8 mouse cellular contexts compared by ENCODE assay signal in genomic region chr2:25054221-25055067, GRCm38 (mm10). TPM values are rescaled to one million over a fixed set of nuclear protein-coding genes. Genes with fewer than 3 reads are reported as not detected.
A peak's percentile ranks its signal among the peaks of the same experiment; 100 is the strongest.
DNase-seq lines count a peak whose midpoint lies in the region; ATAC-seq and TF ChIP-seq lines count a peak whose summit lies in the region.

Gene Nsmf, plus strand, starts transcription at chr2:25054355.

- peak; percentile 29 for DNase-seq in ES-CJ7 (ENCODE audit: low read depth, low spot score)
- DNase-seq in cerebellum, adult 11-12 months: peak; percentile 81
- DNase-seq in heart, postnatal 36 days: peak; percentile 90 to 91
- DNase-seq in layer of hippocampus, adult 2 months (ENCODE audit: low spot score in 2 of 2): peak; percentile 91 to 94
- DNase-seq in lung, embryonic 14.5 days: peak; percentile 94
- DNase-seq in thymus, adult 2 months: peak; percentile 72

- TF ChIP-seq POLR2A in olfactory bulb, adult 2 months (IDR thresholded peaks at IDR 0.05; ENCODE audit: insufficient read depth, low read depth, low read length): peak; percentile 93
- TF ChIP-seq POLR2A in thymus, adult 2 months (IDR thresholded peaks at IDR 0.05; ENCODE audit: control insufficient read depth, extremely low read depth, insufficient read depth, low read length, poor library complexity): no peak

- WGBS in forebrain, embryonic 16.5 days: 4% methylated on average over 47 of the region's 47 CpGs
- WGBS in lung, embryonic 14.5 days: 5% methylated on average over 47 of the region's 47 CpGs
- under 1% methylated on average over 47 of the region's 47 CpGs for WGBS in olfactory bulb, adult 2 months
- WGBS in thymus, adult 2 months: 5% methylated on average over 47 of the region's 47 CpGs

- H3K4me2 ChIP-seq in forebrain, embryonic 16.5 days (ENCODE audit: low read length): peak within 1 kb of the TSS; percentile 93
- peak within 1 kb of the TSS; percentile 85 for H3K4me2 ChIP-seq in lung, embryonic 14.5 days

- H3K27me3 ChIP-seq in forebrain, embryonic 16.5 days (replicated peaks; ENCODE audit: control insufficient read depth, insufficient read depth, low read length): no peaks in the 10 kb centered on the region
- H3K27me3 ChIP-seq in lung, embryonic 14.5 days (ENCODE audit: insufficient read depth, low read length): no peaks in the 10 kb centered on the region
- H3K27me3 ChIP-seq in thymus, adult 2 months (ENCODE audit: control insufficient read depth, insufficient read depth, low read length): no peaks in the 10 kb centered on the region

- intact Hi-C loops in heart, postnatal 36 days (cut with DNase I): no loop called here

- peak within 1 kb of the TSS; percentile 76 for H3K27ac ChIP-seq in forebrain, embryonic 16.5 days (ENCODE audit: low read length)
- peak within 1 kb of the TSS; percentile 96 for H3K27ac ChIP-seq in layer of hippocampus, adult 2 months
- 0 out of 2 replicates have a peak within 1 kb of the TSS, but pooled peaks have one; percentile 30 for H3K27ac ChIP-seq in lung, embryonic 14.5 days (ENCODE audit: low read depth)
- H3K27ac ChIP-seq in olfactory bulb, adult 2 months (ENCODE audit: insufficient read depth, low read depth, low read length): peak within 1 kb of the TSS; percentile 76
- no peak within 1 kb of the TSS for H3K27ac ChIP-seq in thymus, adult 2 months (ENCODE audit: control insufficient read depth, insufficient read depth, low read length)

- H3K9ac ChIP-seq in forebrain, embryonic 16.5 days (replicated peaks; ENCODE audit: low read depth, low read length): peak within 1 kb of the TSS; percentile 82
- peak within 1 kb of the TSS; percentile 86 for H3K9ac ChIP-seq in lung, embryonic 14.5 days

- H3K4me3 ChIP-seq in forebrain, embryonic 16.5 days (replicated peaks; ENCODE audit: low read length): peak within 1 kb of the TSS; percentile 79
- peak within 1 kb of the TSS; percentile 99 for H3K4me3 ChIP-seq in layer of hippocampus, adult 2 months
- H3K4me3 ChIP-seq in lung, embryonic 14.5 days (ENCODE audit: low read depth, low read length): peak within 1 kb of the TSS; percentile 82
- H3K4me3 ChIP-seq in olfactory bulb, adult 2 months (ENCODE audit: insufficient read depth, low read depth, low read length): peak within 1 kb of the TSS; percentile 91
- H3K4me3 ChIP-seq in thymus, adult 2 months (ENCODE audit: control insufficient read depth, insufficient read depth, low read length): peak within 1 kb of the TSS; percentile 52

- ATAC-seq in forebrain, embryonic 16.5 days: peak; percentile 87
- peak; percentile 95 for ATAC-seq in lung, embryonic 14.5 days (ENCODE audit: insufficient read depth)

- H3K4me1 ChIP-seq in forebrain, embryonic 16.5 days (replicated peaks; ENCODE audit: control insufficient read depth, insufficient read depth, low read length): peaks cover 17% of the 10 kb centered on the region
- H3K4me1 ChIP-seq in lung, embryonic 14.5 days (ENCODE audit: insufficient read depth): peaks cover 5% of the 10 kb centered on the region
- H3K4me1 ChIP-seq in olfactory bulb, adult 2 months (ENCODE audit: control insufficient read depth, insufficient read depth, low read length): peaks cover 34% of the 10 kb centered on the region
- peaks cover 7% of the 10 kb centered on the region for H3K4me1 ChIP-seq in thymus, adult 2 months (replicated peaks; ENCODE audit: control insufficient read depth, insufficient read depth, low read length)

- no peaks in the 10 kb centered on the region for H3K9me3 ChIP-seq in forebrain, embryonic 16.5 days (ENCODE audit: control insufficient read depth, low read length)
- no peaks in the 10 kb centered on the region for H3K9me3 ChIP-seq in lung, embryonic 14.5 days (ENCODE audit: low read depth, low read length)

- peaks cover 3% of the 10 kb centered on the region for H3K36me3 ChIP-seq in forebrain, embryonic 16.5 days (ENCODE audit: control insufficient read depth, insufficient read depth)
- H3K36me3 ChIP-seq in lung, embryonic 14.5 days (ENCODE audit: insufficient read depth): peaks cover 30% of the 10 kb centered on the region
- no peaks in the 10 kb centered on the region for H3K36me3 ChIP-seq in thymus, adult 2 months (ENCODE audit: control insufficient read depth, insufficient read depth, low read length)

- peak; percentile 43 for TF ChIP-seq CTCF in layer of hippocampus, adult 2 months (conservative IDR thresholded peaks at IDR 0.05)
- TF ChIP-seq CTCF in lung, embryonic 14.5 days (IDR thresholded peaks at IDR 0.05; ENCODE audit: low read depth): peak; percentile 21; the same call in 1 of the 2 replicates
- no peak for TF ChIP-seq CTCF in olfactory bulb, adult 2 months (IDR thresholded peaks at IDR 0.05; ENCODE audit: insufficient read depth, low read depth, low read length)
- TF ChIP-seq CTCF in thymus, adult 2 months (IDR thresholded peaks at IDR 0.05; ENCODE audit: borderline replicate concordance, control insufficient read depth, extremely low read depth, insufficient read depth, low read length, poor library complexity): no peak

RNA-seq across cellular contexts. Expression of gene Nsmf, which starts in this region (rescaled TPM):
- 186 and 223 TPM in 2 replicates for polyA plus RNA-seq in forebrain, embryonic 16.5 days (2015; fragmentation: Nextera tagmentation; extraction: Ambion mirVana)
- 10 to 100 TPM; 14.4 to 16.3 TPM for total RNA-seq in heart, postnatal 36 days (2021)
- 1,000 to 10,000 TPM in 1 of 2 experiments, 100 to 1,000 TPM in 1; 975 to 1,037 TPM for total RNA-seq in layer of hippocampus, adult 2 months (2021)
- 59.9 and 67.8 TPM in 2 replicates for polyA plus RNA-seq in lung, embryonic 14.5 days (2014; fragmentation: Nextera tagmentation; extraction: Ambion mirVana)
- not detected in 2 replicates for polyA plus RNA-seq in olfactory bulb, adult 2 months (2012; ENCODE audit: insufficient read depth, insufficient read length, low replicate concordance, missing spikeins)
- polyA plus RNA-seq in thymus, adult 2 months (2012; rRNA removed): 41.6 and 50.4 TPM in 2 replicates

Comparison
In these comparisons a context has a peak if more than half of its experiments do, and no peak if none do; other contexts are left out.
1. RNA of gene Nsmf (total RNA-seq): 975 to 1,037 TPM in layer of hippocampus, adult 2 months; 14.4 to 16.3 TPM in heart, postnatal 36 days; every median in the first group is over 10 times any median in the second.
2. RNA of gene Nsmf (polyA plus RNA-seq): 186 to 223 TPM in forebrain, embryonic 16.5 days, 59.9 to 67.8 TPM in lung, embryonic 14.5 days and 41.6 to 50.4 TPM in thymus, adult 2 months; not detected in olfactory bulb, adult 2 months; every median in the first group is over 10 times any median in the second.
3. DNase-seq: peak in every context shown above with its lines; median percentile 94 in lung, embryonic 14.5 days; 92 in layer of hippocampus, adult 2 months; 90 in heart, postnatal 36 days; 81 in cerebellum, adult 11-12 months; 72 in thymus, adult 2 months; 29 in ES-CJ7.
4. CTCF ChIP-seq: peak in layer of hippocampus, adult 2 months (single experiment) and lung, embryonic 14.5 days (single experiment); none in olfactory bulb, adult 2 months (single experiment) and thymus, adult 2 months (single experiment).
5. Peak in every context shown above with its lines, with median percentiles within 50 percentile points of each other: H3K4me3 ChIP-seq.